Mouse (Mus musculus): Measurements from ENCODE around the gene Efemp1. TPM values are rescaled to one million over a fixed set of nuclear protein-coding genes. Genes with fewer than 3 reads are reported as not detected.

Efemp1 gene
- polyA plus RNA-seq (2012; rRNA removed): 5.8 and 11.1 TPM in 2 replicates

DNA sequence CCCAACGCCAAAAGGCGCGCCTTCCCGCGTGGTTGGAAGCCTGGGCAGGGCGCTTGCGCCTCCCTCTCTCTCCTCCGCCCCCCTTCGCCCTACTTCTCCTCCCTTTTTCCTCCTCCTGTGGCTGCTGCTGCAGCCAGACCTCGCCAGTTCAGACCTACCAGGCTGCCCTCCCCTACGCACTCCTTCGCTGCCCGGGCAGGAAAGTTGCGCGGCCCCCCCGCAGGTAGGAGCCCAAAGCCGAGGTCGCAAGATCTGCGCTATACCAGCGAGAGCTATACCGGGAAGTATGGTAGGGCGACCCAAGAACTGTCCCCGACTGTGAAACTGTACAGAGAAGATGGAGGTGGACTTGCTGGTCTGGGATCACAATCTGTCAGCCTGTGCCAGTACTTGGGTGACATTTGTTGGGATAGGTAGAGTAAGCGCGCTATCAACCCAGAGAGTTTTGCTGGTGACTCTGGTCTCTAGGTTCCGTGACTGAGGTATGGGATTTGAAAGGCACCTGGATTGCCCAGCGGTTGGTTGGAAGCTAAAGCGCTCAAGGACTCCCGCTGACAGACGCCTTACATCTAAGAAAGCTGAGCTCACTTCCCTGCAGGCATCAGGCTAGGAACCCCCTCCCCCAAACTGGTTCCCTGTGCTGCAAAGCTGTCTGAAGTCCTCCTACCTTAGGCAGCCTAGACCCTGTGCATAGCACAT lies at the start of gene Efemp1:
TSS of gene Efemp1 (plus strand) at position 103 of the 699 bp plus-strand sequence.
- Histone ChIP-seq H3K4me1 (replicated peaks; ENCODE audit: control insufficient read depth, insufficient read depth, low read length) (no peaks in the 10 kb centered on the region), H3K36me3 (ENCODE audit: control insufficient read depth, insufficient read depth, low read length) (no peaks in the 10 kb centered on the region), H3K27me3 (ENCODE audit: control insufficient read depth, insufficient read depth, low read length) (no peaks in the 10 kb centered on the region), H3K27ac (ENCODE audit: control insufficient read depth, insufficient read depth, low read length) (no peak within 1 kb of the TSS), H3K4me3 (ENCODE audit: control insufficient read depth, insufficient read depth, low read length) (no peak within 1 kb of the TSS)
- DNase-seq: no peak
- TF ChIP-seq CTCF (IDR thresholded peaks at IDR 0.05; ENCODE audit: borderline replicate concordance, control insufficient read depth, extremely low read depth, insufficient read depth, low read length, poor library complexity) (no peak), POLR2A (IDR thresholded peaks at IDR 0.05; ENCODE audit: control insufficient read depth, extremely low read depth, insufficient read depth, low read length, poor library complexity) (no peak)
- WGBS: 5% methylated on average over 29 of the region's 30 CpGs

DNA sequence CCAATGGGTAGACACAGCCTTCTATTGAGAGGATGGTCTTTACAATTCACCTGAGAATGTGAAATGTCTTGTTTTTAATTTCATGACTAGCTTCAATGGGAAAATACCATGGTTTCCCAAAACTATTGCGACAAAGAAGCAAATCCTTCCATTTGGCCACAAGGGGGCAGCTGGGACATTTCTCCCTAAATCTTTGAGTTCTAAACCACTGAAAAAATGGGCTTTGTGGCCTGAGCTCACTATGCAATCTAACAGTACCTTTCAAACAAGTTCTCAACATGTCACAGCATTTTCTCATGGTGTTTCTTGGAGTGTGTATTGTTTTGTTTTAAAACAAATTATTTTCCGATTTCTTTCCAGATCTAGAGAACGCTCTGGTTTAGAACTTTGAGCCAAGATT lies 44.3 kb upstream of the Efemp1 start:
- 72% methylated on average over 3 of the region's 3 CpGs for WGBS
- no peak for TF ChIP-seq POLR2A (IDR thresholded peaks at IDR 0.05; ENCODE audit: control insufficient read depth, extremely low read depth, insufficient read depth, low read length, poor library complexity)
- no peak for TF ChIP-seq CTCF (IDR thresholded peaks at IDR 0.05; ENCODE audit: borderline replicate concordance, control insufficient read depth, extremely low read depth, insufficient read depth, low read length, poor library complexity)
- no peak for DNase-seq
- Histone ChIP-seq H3K27me3 (ENCODE audit: control insufficient read depth, insufficient read depth, low read length) (no peaks in the 10 kb centered on the region), H3K36me3 (ENCODE audit: control insufficient read depth, insufficient read depth, low read length) (no peaks in the 10 kb centered on the region), H3K27ac (ENCODE audit: control insufficient read depth, insufficient read depth, low read length) (no peak overlapping the region), H3K4me3 (ENCODE audit: control insufficient read depth, insufficient read depth, low read length) (no peak overlapping the region), H3K4me1 (replicated peaks; ENCODE audit: control insufficient read depth, insufficient read depth, low read length) (no peaks in the 10 kb centered on the region)

DNA sequence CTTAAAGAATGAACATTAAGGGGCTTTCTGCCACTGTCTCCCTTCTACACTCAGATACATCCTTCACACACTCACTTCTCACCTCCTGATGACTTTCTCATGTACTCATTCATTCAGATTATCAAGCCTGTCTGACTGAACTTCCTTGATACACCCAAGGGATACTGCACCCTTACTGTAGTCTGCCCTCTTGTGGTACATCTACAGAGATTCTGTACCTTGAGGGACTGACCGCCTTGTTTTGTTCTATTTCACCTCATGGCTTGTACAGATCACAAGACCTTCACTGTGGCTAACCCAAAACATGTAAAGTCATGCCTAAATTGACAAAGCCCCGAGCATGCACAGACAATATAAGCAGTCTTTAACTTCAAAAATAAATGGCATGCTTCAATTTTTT lies 41.1 kb upstream of the Efemp1 start:
- no peak for DNase-seq
- Histone ChIP-seq H3K27ac (ENCODE audit: control insufficient read depth, insufficient read depth, low read length) (no peak overlapping the region), H3K27me3 (ENCODE audit: control insufficient read depth, insufficient read depth, low read length) (no peaks in the 10 kb centered on the region), H3K36me3 (ENCODE audit: control insufficient read depth, insufficient read depth, low read length) (no peaks in the 10 kb centered on the region), H3K4me3 (ENCODE audit: control insufficient read depth, insufficient read depth, low read length) (no peak overlapping the region), H3K4me1 (replicated peaks; ENCODE audit: control insufficient read depth, insufficient read depth, low read length) (no peaks in the 10 kb centered on the region)
- TF ChIP-seq POLR2A (IDR thresholded peaks at IDR 0.05; ENCODE audit: control insufficient read depth, extremely low read depth, insufficient read depth, low read length, poor library complexity) (no peak), CTCF (IDR thresholded peaks at IDR 0.05; ENCODE audit: borderline replicate concordance, control insufficient read depth, extremely low read depth, insufficient read depth, low read length, poor library complexity) (no peak)
- 35% methylated on average over 2 of the region's 2 CpGs for WGBS

DNA sequence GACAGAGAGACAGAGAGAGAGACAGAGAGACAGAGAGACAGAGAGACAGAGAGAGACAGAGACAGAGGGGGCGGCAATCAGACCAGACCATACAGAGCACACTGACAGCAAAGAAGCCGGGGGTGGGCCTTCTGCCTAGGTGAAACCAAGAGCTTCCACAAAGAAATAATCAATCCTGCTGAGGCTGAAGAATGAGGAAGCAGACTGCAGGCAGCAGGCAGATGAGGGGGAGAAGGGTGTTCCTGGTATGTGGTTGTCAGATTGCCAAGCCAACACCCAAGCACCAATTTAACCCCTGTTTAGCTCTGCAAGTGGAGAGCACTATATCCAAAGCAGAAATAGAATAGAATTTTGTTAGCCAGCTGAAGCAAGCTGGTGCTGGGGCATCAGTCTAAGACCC lies 40.4 kb upstream of the Efemp1 start:
- no peak overlapping the region for H3K27ac ChIP-seq (ENCODE audit: control insufficient read depth, insufficient read depth, low read length)
- H3K27me3 ChIP-seq (ENCODE audit: control insufficient read depth, insufficient read depth, low read length): no peaks in the 10 kb centered on the region
- H3K36me3 ChIP-seq (ENCODE audit: control insufficient read depth, insufficient read depth, low read length): no peaks in the 10 kb centered on the region
- no peaks in the 10 kb centered on the region for H3K4me1 ChIP-seq (replicated peaks; ENCODE audit: control insufficient read depth, insufficient read depth, low read length)
- DNase-seq: no peak
- WGBS: 23% methylated on average over 2 of the region's 2 CpGs
- H3K4me3 ChIP-seq (ENCODE audit: control insufficient read depth, insufficient read depth, low read length): no peak overlapping the region
- TF ChIP-seq POLR2A (IDR thresholded peaks at IDR 0.05; ENCODE audit: control insufficient read depth, extremely low read depth, insufficient read depth, low read length, poor library complexity) (no peak), CTCF (IDR thresholded peaks at IDR 0.05; ENCODE audit: borderline replicate concordance, control insufficient read depth, extremely low read depth, insufficient read depth, low read length, poor library complexity) (no peak)

DNA sequence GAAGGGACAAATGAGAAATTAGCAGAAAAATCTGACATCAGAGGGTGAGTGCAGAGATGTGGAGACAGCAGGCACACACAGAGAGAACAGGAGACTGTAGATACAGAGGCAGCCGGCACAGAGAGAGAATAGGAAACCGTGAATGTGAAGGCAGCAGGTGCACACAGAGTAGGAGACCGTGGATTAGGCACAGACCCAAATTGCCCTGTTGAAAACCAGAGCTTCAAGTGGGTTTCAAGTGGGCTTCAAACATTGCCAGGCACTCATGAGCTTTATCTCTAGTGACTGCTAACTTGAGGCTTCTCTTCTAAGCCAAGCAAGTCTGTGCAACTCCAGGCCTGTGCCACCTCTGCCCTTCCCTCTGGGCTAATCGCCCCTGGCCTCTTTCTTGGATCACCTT lies 35.6 kb upstream of the Efemp1 start:
- Histone ChIP-seq H3K27ac (ENCODE audit: control insufficient read depth, insufficient read depth, low read length) (no peak overlapping the region), H3K4me1 (replicated peaks; ENCODE audit: control insufficient read depth, insufficient read depth, low read length) (no peaks in the 10 kb centered on the region), H3K4me3 (ENCODE audit: control insufficient read depth, insufficient read depth, low read length) (no peak overlapping the region), H3K36me3 (ENCODE audit: control insufficient read depth, insufficient read depth, low read length) (no peaks in the 10 kb centered on the region), H3K27me3 (ENCODE audit: control insufficient read depth, insufficient read depth, low read length) (no peaks in the 10 kb centered on the region)
- WGBS: 88% methylated on average over 4 of the region's 4 CpGs
- no peak for TF ChIP-seq CTCF (IDR thresholded peaks at IDR 0.05; ENCODE audit: borderline replicate concordance, control insufficient read depth, extremely low read depth, insufficient read depth, low read length, poor library complexity)
- no peak for TF ChIP-seq POLR2A (IDR thresholded peaks at IDR 0.05; ENCODE audit: control insufficient read depth, extremely low read depth, insufficient read depth, low read length, poor library complexity)
- no peak for DNase-seq

DNA sequence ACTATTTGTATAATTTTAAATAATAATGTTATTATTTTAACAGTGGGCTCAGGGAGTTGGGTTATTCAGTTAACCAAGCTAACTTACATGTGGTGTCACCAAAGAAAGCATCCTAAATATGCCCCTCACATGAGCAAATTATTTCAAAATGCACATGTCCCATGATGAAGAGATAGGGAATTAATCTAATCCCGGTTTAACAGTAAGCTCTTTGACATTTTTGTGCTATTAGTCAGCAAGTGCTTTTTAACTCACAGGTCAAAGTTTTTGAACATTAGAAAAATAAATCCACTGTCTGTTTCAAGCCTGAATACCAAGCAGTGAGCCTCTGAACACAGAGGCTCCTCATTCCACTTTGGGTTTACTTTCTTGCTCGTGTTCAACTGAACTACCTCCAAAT lies 26.1 kb upstream of the Efemp1 start:
- no peaks in the 10 kb centered on the region for H3K36me3 ChIP-seq (ENCODE audit: control insufficient read depth, insufficient read depth, low read length)
- H3K27me3 ChIP-seq (ENCODE audit: control insufficient read depth, insufficient read depth, low read length): no peaks in the 10 kb centered on the region
- no peak overlapping the region for H3K27ac ChIP-seq (ENCODE audit: control insufficient read depth, insufficient read depth, low read length)
- H3K4me3 ChIP-seq (ENCODE audit: control insufficient read depth, insufficient read depth, low read length): no peak overlapping the region
- no peak for TF ChIP-seq CTCF (IDR thresholded peaks at IDR 0.05; ENCODE audit: borderline replicate concordance, control insufficient read depth, extremely low read depth, insufficient read depth, low read length, poor library complexity)
- no peak for TF ChIP-seq POLR2A (IDR thresholded peaks at IDR 0.05; ENCODE audit: control insufficient read depth, extremely low read depth, insufficient read depth, low read length, poor library complexity)
- no peaks in the 10 kb centered on the region for H3K4me1 ChIP-seq (replicated peaks; ENCODE audit: control insufficient read depth, insufficient read depth, low read length)
- DNase-seq: no peak
- WGBS: 92% methylated on average over 2 of the region's 2 CpGs

DNA sequence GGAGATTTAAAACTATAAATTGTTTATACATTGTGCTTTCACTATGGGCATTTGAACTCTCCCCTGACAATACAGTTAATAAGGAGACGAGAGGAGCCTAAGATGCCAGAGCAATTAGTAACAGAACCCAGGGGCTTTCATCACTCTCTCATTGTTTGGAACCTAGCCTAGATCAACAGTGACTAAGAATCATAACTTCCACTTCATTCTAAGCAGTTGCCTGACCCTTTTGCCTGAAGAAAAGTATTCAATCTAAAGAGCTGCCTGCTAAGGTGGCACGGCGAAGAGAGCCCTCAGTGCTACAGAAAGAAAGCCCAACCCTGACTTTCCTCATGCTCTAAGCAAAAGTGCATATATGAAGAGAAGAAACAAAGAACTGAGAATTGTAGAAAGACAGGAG lies 19.2 kb upstream of the Efemp1 start:
- WGBS: 73% methylated on average over 3 of the region's 3 CpGs
- no peak overlapping the region for H3K27ac ChIP-seq (ENCODE audit: control insufficient read depth, insufficient read depth, low read length)
- TF ChIP-seq CTCF (IDR thresholded peaks at IDR 0.05; ENCODE audit: borderline replicate concordance, control insufficient read depth, extremely low read depth, insufficient read depth, low read length, poor library complexity): no peak
- TF ChIP-seq POLR2A (IDR thresholded peaks at IDR 0.05; ENCODE audit: control insufficient read depth, extremely low read depth, insufficient read depth, low read length, poor library complexity): no peak
- no peaks in the 10 kb centered on the region for H3K36me3 ChIP-seq (ENCODE audit: control insufficient read depth, insufficient read depth, low read length)
- no peaks in the 10 kb centered on the region for H3K27me3 ChIP-seq (ENCODE audit: control insufficient read depth, insufficient read depth, low read length)
- DNase-seq: no peak
- H3K4me3 ChIP-seq (ENCODE audit: control insufficient read depth, insufficient read depth, low read length): no peak overlapping the region
- H3K4me1 ChIP-seq (replicated peaks; ENCODE audit: control insufficient read depth, insufficient read depth, low read length): no peaks in the 10 kb centered on the region
